Mouse (Mus musculus) hindlimb bud, embryonic 11.5 days (tissue): ENCODE measurements around the gene Agap1.

Experiments
- DNase-seq: peaks from one replicate; pipeline ENCODE4 v3.0.0-alpha.2; 2012; ENCODE audit warnings: low read depth, low spot score; ENCODE audit errors: extremely low spot score

Gene Agap1

DNA sequence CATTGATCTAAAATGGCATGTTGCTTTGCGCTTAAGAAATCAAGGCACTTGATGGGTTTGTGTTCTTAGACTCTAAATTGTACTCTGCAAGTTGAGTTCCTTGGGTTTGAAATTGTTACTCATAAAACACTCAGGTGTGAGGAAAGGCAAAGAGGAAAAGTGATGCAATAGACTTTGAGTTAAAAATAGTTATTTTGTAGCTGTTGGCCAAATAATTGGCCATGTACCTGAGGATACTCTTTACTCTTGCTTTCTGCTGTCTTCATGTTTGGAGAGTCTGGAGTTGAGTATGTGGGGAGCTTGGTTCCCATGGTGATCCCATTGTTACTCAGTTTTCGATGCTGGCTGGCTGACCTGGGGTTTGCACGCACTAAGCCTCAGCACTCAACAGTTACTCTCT, 291.6 kb downstream of the Agap1 start:
- DNase-seq: no peak

- no peak for DNase-seq
Observed at GRCm38 (mm10) chr1:89749666-89750065, 295.1 kb downstream of the Agap1 start.

- no peak for DNase-seq
Observed at GRCm38 (mm10) chr1:89750495-89750894, 295.9 kb downstream of the Agap1 start.

DNA sequence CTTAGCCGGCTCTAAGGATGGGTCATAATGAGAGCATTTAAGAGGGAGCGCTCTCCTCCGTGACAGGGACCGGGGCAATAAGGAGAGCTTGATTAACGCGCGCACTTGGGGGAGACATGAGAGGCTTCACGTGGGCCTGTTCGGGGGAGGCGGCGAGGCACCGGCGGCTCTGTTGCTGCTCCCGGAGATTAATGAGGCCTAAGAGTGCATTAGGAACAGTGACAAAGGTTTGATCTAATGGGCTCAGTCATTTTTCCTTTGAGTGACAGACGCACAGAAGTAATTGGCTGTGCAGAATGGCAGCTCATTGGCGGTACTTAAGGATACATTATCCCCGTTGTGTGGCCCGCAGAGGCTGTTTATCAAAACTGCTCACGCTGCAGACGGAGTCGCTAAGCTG, 296.3 kb downstream of the Agap1 start:
- DNase-seq: no peak

GRCm38 (mm10) chr1:89751344-89751743, 296.7 kb downstream of the Agap1 start:
- no peak for DNase-seq

GRCm38 (mm10) chr1:89752659-89753058, 298.1 kb downstream of the Agap1 start:
- no peak for DNase-seq

- DNase-seq: no peak
Observed at GRCm38 (mm10) chr1:89755358-89755757, 300.8 kb downstream of the Agap1 start.

- no peak for DNase-seq
Observed at GRCm38 (mm10) chr1:89756387-89756786, 301.8 kb downstream of the Agap1 start.

GRCm38 (mm10) chr1:89757545-89757944, 302.9 kb downstream of the Agap1 start:
- DNase-seq: no peak

- DNase-seq: no peak
Observed at GRCm38 (mm10) chr1:89763912-89764311, 309.3 kb downstream of the Agap1 start.

- DNase-seq: no peak
Observed at GRCm38 (mm10) chr1:89766891-89767290, 312.3 kb downstream of the Agap1 start.

GRCm38 (mm10) chr1:89769641-89770040, 315.0 kb downstream of the Agap1 start:
- DNase-seq: no peak

GRCm38 (mm10) chr1:89770298-89770697, 315.7 kb downstream of the Agap1 start:
- no peak for DNase-seq

GRCm38 (mm10) chr1:89775750-89776149, 321.1 kb downstream of the Agap1 start:
- no peak for DNase-seq

GRCm38 (mm10) chr1:89780675-89781074, 326.1 kb downstream of the Agap1 start:
- no peak for DNase-seq

DNA sequence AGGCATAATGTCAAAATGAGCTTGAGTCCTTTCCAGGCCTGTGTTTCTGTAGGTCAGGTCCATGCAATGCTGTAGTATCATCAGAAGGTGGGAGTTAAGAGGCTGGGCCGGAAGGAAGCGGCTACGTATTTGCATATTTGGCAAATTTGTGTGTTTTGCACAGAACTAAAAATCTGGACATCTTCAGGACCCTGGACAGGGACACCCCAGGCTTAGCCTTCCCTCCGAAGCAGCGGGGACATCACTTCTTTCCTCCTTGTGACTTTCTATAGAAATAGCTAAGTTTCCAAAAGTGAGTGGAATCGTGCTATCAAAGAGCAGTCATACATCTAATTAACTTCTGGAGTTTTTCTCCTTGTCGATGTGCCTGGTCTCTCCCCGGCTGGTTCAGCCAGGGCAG, 327.3 kb downstream of the Agap1 start:
- no peak for DNase-seq

DNA sequence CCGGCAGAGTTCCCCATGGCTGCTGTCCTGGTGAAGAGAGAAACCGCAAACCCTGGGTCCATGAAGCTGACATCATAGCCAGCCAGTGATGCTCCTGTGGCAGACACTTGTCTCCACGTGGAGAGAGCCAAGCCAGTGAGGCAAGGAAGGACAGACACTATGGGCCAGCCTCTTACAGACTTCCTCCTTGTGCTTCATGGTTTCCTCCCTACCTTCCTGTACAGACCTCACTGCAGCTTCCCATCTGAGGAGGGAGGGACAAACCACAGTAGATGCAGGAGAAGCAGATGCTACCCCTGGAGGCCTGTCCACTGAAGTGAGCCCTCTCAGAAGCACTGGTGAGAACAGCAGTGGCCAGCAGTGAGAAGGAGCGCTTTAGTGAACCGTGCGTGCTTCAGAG, 332.2 kb downstream of the Agap1 start:
- no peak for DNase-seq

DNA sequence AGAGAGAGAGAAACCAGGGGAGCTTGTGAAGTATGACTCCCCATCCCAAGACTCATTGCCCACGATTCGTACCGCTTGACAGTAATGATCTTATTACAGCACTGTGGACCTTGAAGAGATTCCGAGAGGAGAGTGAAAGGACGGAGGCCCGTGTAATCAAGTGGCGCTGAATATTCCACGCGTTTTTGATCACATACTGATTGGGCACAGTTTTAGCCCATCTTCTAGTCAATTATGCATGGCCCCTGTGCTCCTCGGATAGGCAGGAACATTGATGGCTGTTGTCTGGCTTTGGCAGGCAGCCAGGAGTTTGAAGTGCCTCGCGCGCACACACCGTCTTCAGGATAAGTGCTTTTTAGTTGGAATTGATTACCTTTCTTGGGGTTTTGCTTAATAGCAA, 344.1 kb downstream of the Agap1 start:
- no peak for DNase-seq

DNA sequence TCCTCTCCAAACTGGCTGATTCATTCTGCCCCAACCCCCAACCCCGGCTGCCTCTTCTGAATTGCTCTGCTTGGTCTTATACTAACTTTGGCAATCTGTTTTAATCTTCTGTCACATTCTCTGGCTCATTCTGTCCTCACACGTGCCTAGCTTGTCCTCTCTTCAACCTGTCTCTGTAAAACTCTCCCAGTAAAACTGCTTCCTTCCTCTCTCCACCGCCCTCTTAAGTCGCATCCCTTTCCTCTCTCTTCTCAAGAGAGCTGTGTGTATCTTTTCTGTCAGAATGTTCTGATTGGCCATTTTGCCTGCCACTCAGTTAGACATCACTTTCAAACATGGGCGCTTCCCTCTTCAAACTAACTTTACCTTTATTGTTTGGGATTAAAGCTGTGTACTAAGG, 346.9 kb downstream of the Agap1 start:
- DNase-seq: no peak

- no peak for DNase-seq
Observed at GRCm38 (mm10) chr1:89804981-89805380, 350.4 kb downstream of the Agap1 start.

GRCm38 (mm10) chr1:89812816-89813215, 358.2 kb downstream of the Agap1 start:
- no peak for DNase-seq

- DNase-seq: no peak
Observed at GRCm38 (mm10) chr1:89816487-89817206, 362.0 kb downstream of the Agap1 start.

DNA sequence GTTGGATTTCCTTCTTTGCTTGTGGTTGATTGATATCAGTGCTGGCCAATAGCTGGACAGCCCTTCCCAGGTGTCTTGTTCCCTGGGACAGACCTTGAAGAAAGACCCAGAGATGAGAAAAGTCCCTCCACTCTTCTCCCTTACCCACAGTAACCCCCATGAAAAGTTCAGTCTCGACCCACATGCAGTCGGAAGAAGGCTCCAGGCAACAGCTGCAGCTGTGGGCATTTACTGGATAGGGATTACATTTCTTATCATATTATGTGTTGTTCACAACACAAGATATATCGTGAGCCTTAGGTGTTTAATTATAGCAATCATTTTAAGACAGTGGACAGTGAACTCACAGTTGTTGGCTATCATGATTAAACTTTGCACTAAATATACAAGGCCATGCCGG, 367.2 kb downstream of the Agap1 start:
- no peak for DNase-seq
